Mouse (Mus musculus): Measurements from ENCODE around the gene Plk5. TPM values are rescaled to one million over a fixed set of nuclear protein-coding genes. Genes with fewer than 3 reads are reported as not detected.

Plk5 gene
- polyA plus RNA-seq, 1 experiment from 2014 or later, result 11.0 TPM

DNA sequence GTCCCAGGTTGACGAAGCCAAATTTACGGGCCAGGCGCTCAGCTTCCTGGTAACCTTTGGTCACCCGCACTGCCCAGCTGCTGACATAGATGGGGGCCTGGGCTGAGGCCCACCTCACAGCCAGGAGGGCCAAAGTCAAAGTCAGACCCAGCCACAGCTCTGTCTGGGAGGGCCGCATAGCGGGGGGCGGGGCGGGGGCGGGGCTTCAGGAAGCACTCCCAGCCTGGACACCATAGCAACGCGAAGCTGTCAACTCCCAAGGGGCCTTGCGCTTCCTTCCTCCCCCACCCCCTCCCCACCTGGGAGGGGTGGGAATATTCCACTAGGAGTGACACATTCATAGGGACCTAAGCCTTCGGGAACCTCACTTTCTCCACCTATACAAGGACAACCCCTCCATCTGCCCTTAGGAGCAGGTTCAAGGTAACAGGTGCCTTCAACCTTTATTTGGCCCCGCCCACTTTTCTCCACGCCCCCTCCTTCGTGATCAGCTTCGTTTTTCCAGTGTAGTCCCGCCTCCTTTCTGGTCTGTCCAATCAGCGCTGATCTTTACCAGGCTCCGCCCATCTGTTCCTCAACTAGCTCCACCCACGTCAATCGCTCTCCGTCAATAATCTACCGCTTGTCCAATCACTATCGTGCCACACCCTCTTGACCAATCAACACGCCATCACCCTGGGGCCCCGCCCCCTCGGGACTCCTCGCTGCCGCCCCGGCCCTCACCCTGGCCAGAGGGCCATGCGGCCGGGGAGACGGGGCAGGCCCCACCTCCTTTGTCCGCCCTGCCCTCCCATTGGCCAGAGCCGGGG, 26.8 kb upstream of the Plk5 start, which contains the start of the genes Pcsk4 and Reep6:
Gene Pcsk4 (minus strand): TSS at position 226 of the 809 bp plus-strand sequence.
Gene Reep6 (plus strand): TSS at position 681 of the 809 bp plus-strand sequence.
- Histone ChIP-seq H3K9ac (ENCODE audit: low read depth, low read length) (peak within 1 kb of the TSS; percentile 51), H3K36me3 (ENCODE audit: control insufficient read depth, insufficient read depth, low read length) (no peaks in the 10 kb centered on the region), H3K4me3 (ENCODE audit: low read depth, low read length) (peak within 1 kb of the TSS; percentile 40), H3K9me3 (replicated peaks; ENCODE audit: control insufficient read depth, low read length, poor library complexity, severe bottlenecking) (no peaks in the 10 kb centered on the region), H3K27me3 (ENCODE audit: control insufficient read depth, insufficient read depth, low read depth, low read length) (no peaks in the 10 kb centered on the region; the same call in 1 of the 2 replicates), H3K27ac (ENCODE audit: low read length) (no peak within 1 kb of the TSS), H3K4me1 (ENCODE audit: control insufficient read depth, insufficient read depth, low read length) (peaks cover 8% of the 10 kb centered on the region; the same call in 1 of the 2 replicates), H3K4me2 (ENCODE audit: low read length) (peak within 1 kb of the TSS; percentile 79)
- WGBS, result 5% methylated on average over 35 of the region's 36 CpGs
- peak; percentile 93 for ATAC-seq

DNA sequence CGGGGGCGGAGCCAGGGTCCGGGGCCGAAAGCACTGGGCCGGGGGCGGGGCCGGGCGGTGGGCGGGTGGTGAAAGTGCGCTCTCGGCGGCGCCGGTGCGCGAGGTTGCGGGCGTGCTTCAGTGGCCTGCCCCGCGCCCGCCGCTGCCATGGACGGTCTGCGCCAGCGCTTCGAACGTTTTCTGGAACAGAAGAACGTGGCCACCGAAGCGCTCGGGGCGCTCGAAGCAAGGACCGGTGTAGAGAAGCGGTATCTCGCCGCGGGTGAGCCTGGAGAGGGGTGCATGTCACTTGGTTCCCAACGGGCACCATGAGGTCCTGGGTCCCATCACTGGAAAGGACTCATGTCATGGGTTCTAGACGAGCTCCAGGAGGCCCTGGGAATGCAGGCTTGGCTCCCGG, 26.2 kb upstream of the Plk5 start:
- WGBS, result 2% methylated on average over 36 of the region's 41 CpGs

DNA sequence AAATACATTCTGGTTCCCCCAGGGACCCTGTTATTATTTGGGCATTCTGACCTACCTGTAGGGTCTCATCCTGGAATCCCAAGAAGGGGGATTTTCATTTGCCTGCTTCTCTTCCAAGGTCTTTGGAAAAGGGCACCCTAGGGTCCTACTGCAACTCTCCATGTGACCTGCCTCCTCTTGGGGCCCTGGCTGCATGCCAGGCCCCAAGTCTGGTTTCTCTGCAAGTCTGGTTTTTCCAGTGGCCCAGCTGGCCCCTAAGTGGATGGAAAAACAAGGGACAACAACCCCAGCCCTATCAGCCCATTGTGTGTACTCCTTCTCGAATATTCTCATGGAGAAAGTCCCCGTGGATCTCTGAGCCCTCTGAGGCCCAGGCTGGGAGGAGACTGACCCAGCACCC, 25.4 kb upstream of the Plk5 start:
- H3K36me3 ChIP-seq (ENCODE audit: control insufficient read depth, insufficient read depth, low read length), result no peaks in the 10 kb centered on the region
- ATAC-seq, result no peak
- H3K9me3 ChIP-seq (replicated peaks; ENCODE audit: control insufficient read depth, low read length, poor library complexity, severe bottlenecking), result no peaks in the 10 kb centered on the region
- H3K4me3 ChIP-seq (ENCODE audit: low read depth, low read length), result no peak overlapping the region
- H3K4me2 ChIP-seq (ENCODE audit: low read length), result no peak overlapping the region
- WGBS, result 66% methylated on average over 2 of the region's 2 CpGs
- H3K27ac ChIP-seq (ENCODE audit: low read length), result no peak overlapping the region
- peaks cover 8% of the 10 kb centered on the region; the same call in 1 of the 2 replicates for H3K4me1 ChIP-seq (ENCODE audit: control insufficient read depth, insufficient read depth, low read length)
- no peak overlapping the region for H3K9ac ChIP-seq (ENCODE audit: low read depth, low read length)
- no peaks in the 10 kb centered on the region; the same call in 1 of the 2 replicates for H3K27me3 ChIP-seq (ENCODE audit: control insufficient read depth, insufficient read depth, low read depth, low read length)

More for the DNA sequence above, 26.2 kb upstream of the Plk5 start:
- H3K27ac ChIP-seq (ENCODE audit: low read length), result no peak overlapping the region
- no peaks in the 10 kb centered on the region for H3K9me3 ChIP-seq (replicated peaks; ENCODE audit: control insufficient read depth, low read length, poor library complexity, severe bottlenecking)
- no peak; the same call in 1 of the 2 replicates for ATAC-seq
- H3K4me2 ChIP-seq (ENCODE audit: low read length), result peak overlapping the region; percentile 79
- H3K4me3 ChIP-seq (ENCODE audit: low read depth, low read length), result peak overlapping the region; percentile 40
- no peaks in the 10 kb centered on the region for H3K36me3 ChIP-seq (ENCODE audit: control insufficient read depth, insufficient read depth, low read length)
- peaks cover 8% of the 10 kb centered on the region; the same call in 1 of the 2 replicates for H3K4me1 ChIP-seq (ENCODE audit: control insufficient read depth, insufficient read depth, low read length)
- peak overlapping the region; percentile 51 for H3K9ac ChIP-seq (ENCODE audit: low read depth, low read length)
- H3K27me3 ChIP-seq (ENCODE audit: control insufficient read depth, insufficient read depth, low read depth, low read length), result no peaks in the 10 kb centered on the region; the same call in 1 of the 2 replicates

DNA sequence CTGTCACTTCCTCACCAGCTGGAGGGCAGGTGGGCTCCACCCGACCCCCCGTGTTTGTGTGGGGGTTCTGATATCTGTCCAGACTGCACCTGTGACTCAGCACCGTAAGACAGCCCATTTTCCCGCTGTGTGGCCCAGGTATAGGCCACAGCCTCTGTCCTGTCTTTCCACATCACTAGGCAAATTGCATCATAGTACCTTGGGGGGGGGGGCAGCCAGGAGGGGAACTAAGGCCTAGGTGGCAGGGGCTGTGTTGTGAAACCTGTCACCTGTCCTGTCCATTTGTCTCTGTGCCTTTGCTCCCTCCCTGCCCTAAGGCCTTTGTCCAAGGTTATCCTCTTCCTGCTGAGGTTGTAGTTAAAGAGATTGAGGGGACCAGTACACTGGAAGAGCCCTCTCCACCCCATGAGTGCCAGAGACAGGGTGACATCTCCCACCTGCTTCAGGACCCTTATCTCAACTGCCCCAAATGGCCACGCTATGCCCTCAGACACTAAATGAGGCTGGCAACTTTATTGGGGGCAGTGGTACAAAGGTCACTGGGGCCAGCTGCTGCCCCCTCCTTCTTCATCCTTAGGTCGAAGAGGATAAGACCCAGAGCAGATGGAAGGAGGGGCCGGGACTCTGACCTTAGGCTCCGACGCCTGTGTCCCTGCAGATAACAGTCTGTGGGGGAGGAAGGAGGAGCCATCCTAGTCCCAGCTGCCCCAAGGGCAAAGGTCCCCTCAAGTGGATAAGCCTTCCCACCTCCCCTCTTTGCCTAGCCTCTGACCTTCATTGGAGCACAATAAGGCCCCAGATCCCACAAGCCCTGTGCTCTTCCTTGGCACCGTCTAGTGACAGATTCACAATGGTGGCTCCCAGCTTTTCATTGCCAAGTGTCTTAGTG, 24.4 kb upstream of the Plk5 start:
- no peak overlapping the region for H3K4me3 ChIP-seq (ENCODE audit: low read depth, low read length)
- H3K36me3 ChIP-seq (ENCODE audit: control insufficient read depth, insufficient read depth, low read length), result no peaks in the 10 kb centered on the region
- no peaks in the 10 kb centered on the region; the same call in 1 of the 2 replicates for H3K27me3 ChIP-seq (ENCODE audit: control insufficient read depth, insufficient read depth, low read depth, low read length)
- no peak overlapping the region for H3K9ac ChIP-seq (ENCODE audit: low read depth, low read length)
- WGBS, result 70% methylated on average over 10 of the region's 10 CpGs
- H3K9me3 ChIP-seq (replicated peaks; ENCODE audit: control insufficient read depth, low read length, poor library complexity, severe bottlenecking), result no peaks in the 10 kb centered on the region
- H3K4me2 ChIP-seq (ENCODE audit: low read length), result no peak overlapping the region
- peaks cover 8% of the 10 kb centered on the region; the same call in 1 of the 2 replicates for H3K4me1 ChIP-seq (ENCODE audit: control insufficient read depth, insufficient read depth, low read length)
- no peak overlapping the region for H3K27ac ChIP-seq (ENCODE audit: low read length)
- no peak for ATAC-seq

DNA sequence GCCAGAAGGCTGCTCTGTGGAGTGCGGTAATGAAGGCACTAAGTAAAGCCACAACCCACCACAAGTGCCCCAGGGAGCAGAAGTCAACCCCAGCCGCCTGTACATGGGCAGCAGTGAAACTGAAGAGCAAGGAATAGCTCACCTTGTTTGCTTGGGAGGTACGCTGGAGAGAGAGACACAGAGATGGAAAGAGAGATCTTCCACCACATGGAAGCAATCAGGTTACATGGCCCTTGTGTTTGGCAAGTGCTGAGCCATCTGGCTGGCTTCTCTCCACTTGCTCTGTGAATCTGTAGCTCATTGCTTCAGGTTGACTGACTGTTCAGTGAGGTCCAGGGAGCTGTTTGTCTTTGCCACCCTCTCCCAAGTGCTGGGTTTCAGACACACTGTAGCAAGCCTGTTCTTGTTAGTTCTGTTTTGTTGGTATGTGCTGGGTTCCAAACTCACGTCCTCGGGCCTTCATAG, 23.7 kb upstream of the Plk5 start:
- Histone ChIP-seq H3K9ac (ENCODE audit: low read depth, low read length) (no peak overlapping the region), H3K4me3 (ENCODE audit: low read depth, low read length) (no peak overlapping the region), H3K27ac (ENCODE audit: low read length) (no peak overlapping the region), H3K27me3 (ENCODE audit: control insufficient read depth, insufficient read depth, low read depth, low read length) (no peaks in the 10 kb centered on the region; the same call in 1 of the 2 replicates), H3K36me3 (ENCODE audit: control insufficient read depth, insufficient read depth, low read length) (no peaks in the 10 kb centered on the region), H3K4me1 (ENCODE audit: control insufficient read depth, insufficient read depth, low read length) (peaks cover 8% of the 10 kb centered on the region; the same call in 1 of the 2 replicates), H3K9me3 (replicated peaks; ENCODE audit: control insufficient read depth, low read length, poor library complexity, severe bottlenecking) (no peaks in the 10 kb centered on the region), H3K4me2 (ENCODE audit: low read length) (no peak overlapping the region)
- 91% methylated on average over 5 of the region's 5 CpGs for WGBS
- no peak for ATAC-seq

DNA sequence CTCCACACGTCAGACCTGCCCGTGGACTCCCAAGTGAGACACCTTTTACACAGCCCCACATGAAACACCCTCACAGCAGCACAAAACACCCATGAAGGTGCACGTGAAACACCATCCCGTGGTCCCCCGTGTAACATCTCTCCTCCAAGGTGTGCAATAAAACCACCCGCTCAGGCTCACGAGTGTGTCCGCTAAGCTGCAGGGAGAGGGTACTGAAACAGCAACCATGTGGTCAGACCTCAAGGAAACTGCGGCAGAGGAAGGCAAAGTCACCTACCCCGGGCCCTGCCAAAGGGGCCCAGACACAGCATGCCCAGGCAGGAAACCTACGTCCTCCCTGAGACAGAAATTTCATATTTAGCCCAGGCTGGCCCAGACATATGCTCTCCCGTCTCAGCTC, 20.0 kb upstream of the Plk5 start:
- Histone ChIP-seq H3K36me3 (ENCODE audit: control insufficient read depth, insufficient read depth, low read length) (no peaks in the 10 kb centered on the region), H3K9ac (ENCODE audit: low read depth, low read length) (no peak overlapping the region), H3K4me3 (ENCODE audit: low read depth, low read length) (no peak overlapping the region), H3K27ac (ENCODE audit: low read length) (no peak overlapping the region), H3K4me1 (ENCODE audit: control insufficient read depth, insufficient read depth, low read length) (no peaks in the 10 kb centered on the region), H3K27me3 (ENCODE audit: control insufficient read depth, insufficient read depth, low read depth, low read length) (peaks cover 10% of the 10 kb centered on the region), H3K9me3 (replicated peaks; ENCODE audit: control insufficient read depth, low read length, poor library complexity, severe bottlenecking) (no peaks in the 10 kb centered on the region), H3K4me2 (ENCODE audit: low read length) (no peak overlapping the region)
- WGBS, result 88% methylated on average over 12 of the region's 12 CpGs
- no peak for ATAC-seq

DNA sequence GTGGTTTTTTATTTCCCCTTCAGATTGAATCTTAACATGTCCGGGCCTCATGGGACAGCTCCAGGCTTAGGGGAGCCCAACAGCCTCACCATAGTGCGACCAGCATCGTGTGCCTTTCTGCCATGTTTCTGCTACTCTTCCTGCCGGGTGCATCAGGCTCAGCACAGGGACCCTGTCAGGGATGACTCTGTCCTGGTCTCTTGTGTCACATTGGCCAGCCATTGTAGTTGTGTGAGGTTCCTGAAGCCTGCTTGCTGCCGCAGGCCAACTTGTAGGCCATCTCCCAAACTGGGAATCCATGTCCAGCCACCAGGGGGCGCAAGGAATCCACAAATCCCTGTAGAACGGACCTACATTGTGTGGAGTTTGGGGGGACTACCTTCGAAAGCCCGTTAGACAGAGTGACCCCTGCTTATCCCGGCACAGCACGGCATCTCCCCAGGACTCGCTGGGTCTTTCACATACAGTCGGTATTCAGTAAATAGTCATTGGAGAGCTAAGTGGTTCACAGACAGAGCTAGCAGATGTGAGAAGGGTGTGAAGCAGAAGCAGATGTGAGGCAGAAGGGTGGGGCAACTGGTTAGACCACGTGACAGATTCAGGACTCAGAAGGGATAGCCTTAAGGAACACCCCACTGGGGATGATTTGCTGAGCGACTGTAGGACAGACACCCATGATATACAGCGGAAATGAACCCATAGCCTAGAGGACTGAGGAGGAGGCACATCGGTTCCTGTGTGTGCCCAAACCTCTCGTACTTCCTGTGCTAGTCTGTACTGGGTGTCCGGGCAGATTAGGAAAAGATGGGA, 16.1 kb upstream of the Plk5 start:
- Histone ChIP-seq H3K4me3 (ENCODE audit: low read depth, low read length) (no peak overlapping the region), H3K27me3 (ENCODE audit: control insufficient read depth, insufficient read depth, low read depth, low read length) (peaks cover 47% of the 10 kb centered on the region), H3K4me2 (ENCODE audit: low read length) (0 out of 2 replicates have a peak overlapping the region, but pooled peaks have one; percentile 17), H3K4me1 (ENCODE audit: control insufficient read depth, insufficient read depth, low read length) (peaks cover 12% of the 10 kb centered on the region), H3K9ac (ENCODE audit: low read depth, low read length) (no peak overlapping the region), H3K36me3 (ENCODE audit: control insufficient read depth, insufficient read depth, low read length) (no peaks in the 10 kb centered on the region), H3K9me3 (replicated peaks; ENCODE audit: control insufficient read depth, low read length, poor library complexity, severe bottlenecking) (no peaks in the 10 kb centered on the region), H3K27ac (ENCODE audit: low read length) (no peak overlapping the region)
- 20% methylated on average over 19 of the region's 19 CpGs for WGBS
- 0 out of 2 replicates have a peak, but pooled peaks have one; percentile 2 for ATAC-seq

DNA sequence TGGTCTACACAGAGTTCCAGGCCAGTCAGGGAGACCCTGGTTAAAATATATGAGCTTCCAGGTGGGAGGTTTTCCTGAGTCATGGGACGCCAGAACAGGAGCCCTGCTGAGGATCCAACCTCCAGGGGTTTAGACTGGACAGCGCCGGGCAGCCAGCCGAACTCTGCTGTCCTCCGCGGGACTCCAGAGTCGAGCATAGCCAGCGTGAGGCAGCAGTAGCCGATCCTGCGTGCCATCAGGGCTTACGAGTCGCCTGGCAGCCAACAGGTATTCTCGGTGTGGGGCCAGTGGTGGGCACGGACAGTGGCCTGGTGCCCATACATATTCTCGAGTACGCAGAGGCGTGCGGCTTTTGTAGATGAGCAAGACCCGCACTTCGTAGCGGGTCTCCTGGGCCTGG, 15.2 kb upstream of the Plk5 start:
- Histone ChIP-seq H3K4me2 (ENCODE audit: low read length) (no peak overlapping the region), H3K27ac (ENCODE audit: low read length) (no peak overlapping the region), H3K4me3 (ENCODE audit: low read depth, low read length) (no peak overlapping the region), H3K9ac (ENCODE audit: low read depth, low read length) (no peak overlapping the region), H3K9me3 (replicated peaks; ENCODE audit: control insufficient read depth, low read length, poor library complexity, severe bottlenecking) (no peaks in the 10 kb centered on the region), H3K36me3 (ENCODE audit: control insufficient read depth, insufficient read depth, low read length) (no peaks in the 10 kb centered on the region), H3K27me3 (ENCODE audit: control insufficient read depth, insufficient read depth, low read depth, low read length) (peaks cover 56% of the 10 kb centered on the region), H3K4me1 (ENCODE audit: control insufficient read depth, insufficient read depth, low read length) (peaks cover 12% of the 10 kb centered on the region)
- ATAC-seq, result no peak
- 8% methylated on average over 21 of the region's 21 CpGs for WGBS
